ENCODE assay signal across 16 mouse cellular contexts in genomic region chr1:178486828-178487227, GRCm38 (mm10). TPM values are rescaled to one million over a fixed set of nuclear protein-coding genes. Genes with fewer than 3 reads are reported as not detected.
DNase-seq lines count a peak whose midpoint lies in the region; ATAC-seq and TF ChIP-seq lines count a peak whose summit lies in the region.
"Had no signal": no experiment of that assay in that cellular context is flagged by ENCODE, and none has a peak within 500 bp of the region (broad histone marks: within the 10 kb centered on the region; RNA-seq: fewer than 3 reads in every experiment).

No protein-coding gene starts in this region.

- H3K4me1 ChIP-seq in forebrain, postnatal 0 days (ENCODE audit: insufficient read depth), result no peaks in the 10 kb centered on the region
- peaks cover 6% of the 10 kb centered on the region; the same call in 1 of the 2 replicates for H3K4me1 ChIP-seq in forebrain, embryonic 13.5 days
- H3K4me1 ChIP-seq in lung, embryonic 15.5 days, result 0 out of 2 replicates have a peak, but pooled peaks cover 4% of the 10 kb centered on the region
- no peaks in the 10 kb centered on the region for H3K4me1 ChIP-seq in stomach, postnatal 0 days (replicated peaks; ENCODE audit: control insufficient read depth, insufficient read depth)
- H3K4me1 ChIP-seq: embryonic facial prominence, embryonic 15.5 days had no signal

- H3K36me3 ChIP-seq in forebrain, postnatal 0 days (ENCODE audit: insufficient read depth), result no peaks in the 10 kb centered on the region
- no peaks in the 10 kb centered on the region for H3K36me3 ChIP-seq in forebrain, embryonic 13.5 days (ENCODE audit: poor library complexity, severe bottlenecking)
- no peaks in the 10 kb centered on the region for H3K36me3 ChIP-seq in lung, embryonic 15.5 days
- no peaks in the 10 kb centered on the region for H3K36me3 ChIP-seq in stomach, postnatal 0 days (ENCODE audit: control insufficient read depth, insufficient read depth, low read length)
- H3K36me3 ChIP-seq: embryonic facial prominence, embryonic 15.5 days; midbrain, embryonic 12.5 days had no signal

- no peak for TF ChIP-seq EP300 in stomach, postnatal 0 days (optimal IDR thresholded peaks at IDR 0.05)

- H3K4me2 ChIP-seq in forebrain, postnatal 0 days (ENCODE audit: low read depth), result no peak overlapping the region
- H3K4me2 ChIP-seq in forebrain, embryonic 13.5 days, result no peak overlapping the region
- no peak overlapping the region for H3K4me2 ChIP-seq in lung, embryonic 15.5 days
- H3K4me2 ChIP-seq in stomach, postnatal 0 days (replicated peaks; ENCODE audit: low read depth), result no peak overlapping the region
- H3K4me2 ChIP-seq: embryonic facial prominence, embryonic 15.5 days; midbrain, embryonic 12.5 days had no signal

- TF ChIP-seq CTCF in forebrain, postnatal 0 days (IDR thresholded peaks at IDR 0.05; ENCODE audit: low read depth), result no peak
- TF ChIP-seq CTCF in stomach, postnatal 0 days (IDR thresholded peaks at IDR 0.05; ENCODE audit: low read depth), result no peak

- DNase-seq in forebrain, postnatal 0 days, result peak; percentile 22
- DNase-seq in lung, postnatal 25 days (ENCODE audit: low spot score), result no peak
- peak; percentile 36 to 67 for DNase-seq in layer of hippocampus, postnatal 14 days (ENCODE audit: low spot score in 2 of 2)
- DNase-seq in stomach, postnatal 0 days (ENCODE audit: low spot score), result no peak
- DNase-seq in urinary bladder, postnatal 36 days (ENCODE audit: low spot score in 2 of 2), result no peak
- DNase-seq: cerebellum, adult 18-20 months; gastrocnemius, postnatal 14 days; liver; spleen, adult 18-20 months; thymus, postnatal 4 days had no signal

- H3K27ac ChIP-seq in forebrain, postnatal 0 days (ENCODE audit: low read depth, low read length), result no peak overlapping the region
- H3K27ac ChIP-seq in forebrain, embryonic 13.5 days, result no peak overlapping the region
- no peak overlapping the region for H3K27ac ChIP-seq in lung, embryonic 15.5 days
- no peak overlapping the region for H3K27ac ChIP-seq in stomach, postnatal 0 days (replicated peaks)
- H3K27ac ChIP-seq: embryonic facial prominence, embryonic 15.5 days; kidney, postnatal 0 days; midbrain, embryonic 12.5 days had no signal

- H3K9ac ChIP-seq in forebrain, postnatal 0 days, result no peak overlapping the region
- H3K9ac ChIP-seq in forebrain, embryonic 13.5 days, result no peak overlapping the region
- H3K9ac ChIP-seq in lung, embryonic 15.5 days, result no peak overlapping the region
- no peak overlapping the region for H3K9ac ChIP-seq in stomach, postnatal 0 days (ENCODE audit: low read length)
- H3K9ac ChIP-seq: embryonic facial prominence, embryonic 15.5 days; midbrain, embryonic 12.5 days had no signal

- no peaks in the 10 kb centered on the region for H3K27me3 ChIP-seq in forebrain, postnatal 0 days (ENCODE audit: insufficient read depth, low read length)
- H3K27me3 ChIP-seq in forebrain, embryonic 13.5 days, result no peaks in the 10 kb centered on the region
- H3K27me3 ChIP-seq in lung, embryonic 15.5 days, result no peaks in the 10 kb centered on the region
- no peaks in the 10 kb centered on the region for H3K27me3 ChIP-seq in stomach, postnatal 0 days (ENCODE audit: control insufficient read depth, insufficient read depth, low read length)
- H3K27me3 ChIP-seq: embryonic facial prominence, embryonic 15.5 days; midbrain, embryonic 12.5 days had no signal

- peak; percentile 47 for ATAC-seq in forebrain, postnatal 0 days
- no peak for ATAC-seq in forebrain, embryonic 13.5 days
- 0 out of 2 replicates have a peak, but pooled peaks have one; percentile 35 for ATAC-seq in lung, embryonic 15.5 days (ENCODE audit: borderline replicate concordance, extremely low read depth, low FRiP score, low TSS enrichment)
- peak; percentile 47; the same call in 1 of the 2 replicates for ATAC-seq in stomach, postnatal 0 days (ENCODE audit: low FRiP score, low TSS enrichment)
- no peak for ATAC-seq in megakaryocyte progenitor cell, adult 5-6 weeks (replicated peaks; ENCODE audit: poor library complexity)

- H3K4me3 ChIP-seq in forebrain, postnatal 0 days (ENCODE audit: low read depth, low read length), result no peak overlapping the region
- H3K4me3 ChIP-seq in forebrain, embryonic 13.5 days, result no peak overlapping the region
- H3K4me3 ChIP-seq in lung, embryonic 15.5 days, result no peak overlapping the region
- no peak overlapping the region for H3K4me3 ChIP-seq in stomach, postnatal 0 days (ENCODE audit: low read depth, low read length)
- H3K4me3 ChIP-seq: embryonic facial prominence, embryonic 15.5 days; midbrain, embryonic 12.5 days had no signal

- WGBS in forebrain, postnatal 0 days, result 75% methylated on average over 5 of the region's 5 CpGs
- WGBS in forebrain, embryonic 13.5 days, result 78% methylated on average over 5 of the region's 5 CpGs
- 19% methylated on average over 5 of the region's 5 CpGs for WGBS in lung, embryonic 15.5 days
- WGBS in stomach, postnatal 0 days, result 24% methylated on average over 5 of the region's 5 CpGs

- H3K9me3 ChIP-seq in forebrain, postnatal 0 days (ENCODE audit: low read length), result no peaks in the 10 kb centered on the region
- H3K9me3 ChIP-seq in forebrain, embryonic 13.5 days (replicated peaks), result no peaks in the 10 kb centered on the region
- no peaks in the 10 kb centered on the region for H3K9me3 ChIP-seq in lung, embryonic 15.5 days
- no peaks in the 10 kb centered on the region for H3K9me3 ChIP-seq in stomach, postnatal 0 days (ENCODE audit: control insufficient read depth, low read length)
- H3K9me3 ChIP-seq: embryonic facial prominence, embryonic 15.5 days; midbrain, embryonic 12.5 days had no signal

RNA-seq across cellular contexts. Expression of gene Kif26b, which starts 42.1 kb away (rescaled TPM):
- total RNA-seq in forebrain, postnatal 0 days (2014; rRNA removed), result 24.6 and 33.7 TPM in 2 replicates
- 2.6 and 3.4 TPM in 2 replicates for polyA plus RNA-seq in forebrain, postnatal 0 days (2015; fragmentation: Nextera tagmentation; extraction: Ambion mirVana)
- polyA plus RNA-seq in forebrain, embryonic 13.5 days (2015; fragmentation: Nextera tagmentation; extraction: Ambion mirVana), result 2.7 and 2.9 TPM in 2 replicates
- 1.5 and 1.7 TPM in 2 replicates for polyA plus RNA-seq in lung, embryonic 15.5 days (2015; fragmentation: Nextera tagmentation; extraction: Ambion mirVana)
- 10 to 100 TPM; 25.9 to 27.3 TPM for total RNA-seq in layer of hippocampus, postnatal 14 days (2021)
- 0.69 and 0.85 TPM in 2 replicates for polyA plus RNA-seq in stomach, postnatal 0 days (2015; fragmentation: Nextera tagmentation; extraction: Ambion mirVana)
- total RNA-seq in megakaryocyte progenitor cell, adult 5-6 weeks (2015), result 0.37 and 0.42 TPM in 2 replicates
- total RNA-seq in megakaryocyte progenitor cell, adult 5-6 weeks (2017), result 0.33 and 0.98 TPM in 2 replicates

Comparison
In these comparisons a context has a peak if more than half of its experiments do, and no peak if none do; other contexts are left out.
1. ATAC-seq: peak in forebrain, postnatal 0 days (single experiment), lung, embryonic 15.5 days (single experiment) and stomach, postnatal 0 days (single experiment); none in forebrain, embryonic 13.5 days (single experiment) and megakaryocyte progenitor cell, adult 5-6 weeks (single experiment).
2. DNase-seq: peak in forebrain, postnatal 0 days (single experiment) and layer of hippocampus, postnatal 14 days (2 of 2); none in lung, postnatal 25 days (single experiment), stomach, postnatal 0 days (single experiment) and urinary bladder, postnatal 36 days (0 of 2).